Mouse (Mus musculus): ENCODE data around the gene Gpr62.
A peak's percentile ranks its signal among the peaks of the same experiment; 100 is the strongest.
"Not testable (repeated sequence)": the region's sequence is repeated elsewhere in the genome, so short reads cannot be mapped to it uniquely, and the experiment has no call there.

The Gpr62 gene

GRCm38 (mm10) chr9:106465571-106466200 is at the start of gene Gpr62:
Gpr62 (minus strand) TSS chr9:106465938.
- no peak for DNase-seq (ENCODE audit: low spot score)

GRCm38 (mm10) chr9:106514273-106514672 is 48.5 kb upstream of the Gpr62 start, which contains the start of gene Iqcf5:
Iqcf5 (plus strand) TSS chr9:106514573.
- no peak for DNase-seq (ENCODE audit: low spot score)

GRCm38 (mm10) chr9:106513566-106513965 is 47.8 kb upstream of the Gpr62 start:
- DNase-seq (ENCODE audit: low spot score) = no peak

- no peak for DNase-seq (ENCODE audit: low spot score)
Observed at GRCm38 (mm10) chr9:106512729-106513450, 47.2 kb upstream of the Gpr62 start.

GRCm38 (mm10) chr9:106509356-106509755 is 43.6 kb upstream of the Gpr62 start:
- no peak for DNase-seq (ENCODE audit: low spot score)

GRCm38 (mm10) chr9:106504246-106504645 is 38.5 kb upstream of the Gpr62 start:
- DNase-seq (ENCODE audit: low spot score) = no peak

- DNase-seq (ENCODE audit: low spot score) = no peak
Observed at GRCm38 (mm10) chr9:106501846-106502245, 36.1 kb upstream of the Gpr62 start.

GRCm38 (mm10) chr9:106499667-106500066 is 33.9 kb upstream of the Gpr62 start, which contains the start of gene Iqcf1:
Iqcf1 (plus strand) TSS chr9:106499967.
- no peak for DNase-seq (ENCODE audit: low spot score)

- DNase-seq (ENCODE audit: low spot score) = not testable (repeated sequence)
Observed at GRCm38 (mm10) chr9:106487602-106488001, 21.9 kb upstream of the Gpr62 start.

- DNase-seq (ENCODE audit: low spot score) = no peak
Observed at GRCm38 (mm10) chr9:106485076-106485475, 19.3 kb upstream of the Gpr62 start.

GRCm38 (mm10) chr9:106483606-106484005 is 17.9 kb upstream of the Gpr62 start:
- no peak for DNase-seq (ENCODE audit: low spot score)

- no peak for DNase-seq (ENCODE audit: low spot score)
Observed at GRCm38 (mm10) chr9:106483136-106483535, 17.4 kb upstream of the Gpr62 start.

- DNase-seq (ENCODE audit: low spot score) = no peak
Observed at GRCm38 (mm10) chr9:106482578-106483115, 16.9 kb upstream of the Gpr62 start.

- DNase-seq (ENCODE audit: low spot score) = no peak
Observed at GRCm38 (mm10) chr9:106481676-106482075, 15.9 kb upstream of the Gpr62 start.

- no peak for DNase-seq (ENCODE audit: low spot score)
Observed at GRCm38 (mm10) chr9:106481075-106481474, 15.3 kb upstream of the Gpr62 start.

GRCm38 (mm10) chr9:106480541-106480940 is 14.8 kb upstream of the Gpr62 start:
- DNase-seq (ENCODE audit: low spot score) = no peak

- DNase-seq (ENCODE audit: low spot score) = no peak
Observed at GRCm38 (mm10) chr9:106478101-106478500, 12.4 kb upstream of the Gpr62 start.

GRCm38 (mm10) chr9:106477649-106478048 is 11.9 kb upstream of the Gpr62 start:
- no peak for DNase-seq (ENCODE audit: low spot score)

- peak; percentile 100 for DNase-seq (ENCODE audit: low spot score)
Observed at GRCm38 (mm10) chr9:106476924-106477484, 11.3 kb upstream of the Gpr62 start, which contains the start of gene Parp3. Parp3 (minus strand) TSS chr9:106476949.

- DNase-seq (ENCODE audit: low spot score) = peak; percentile 67
Observed at GRCm38 (mm10) chr9:106476002-106476923, 10.5 kb upstream of the Gpr62 start.

- no peak for DNase-seq (ENCODE audit: low spot score)
Observed at GRCm38 (mm10) chr9:106475663-106476001, 9.9 kb upstream of the Gpr62 start, which contains the start of gene Rrp9. Rrp9 (plus strand) TSS chr9:106475963.

- peak; percentile 1 for DNase-seq (ENCODE audit: low spot score)
Observed at GRCm38 (mm10) chr9:106475046-106475445, 9.3 kb upstream of the Gpr62 start.

Measured in T-cell, adult 2 months (primary cell).